Mouse (Mus musculus) spleen, postnatal 14 days (tissue): ENCODE results near the gene Arxes2.
"Not testable (repeated sequence)": the region's sequence is repeated elsewhere in the genome, so short reads cannot be mapped to it uniquely, and the experiment has no call there.

ENCODE experiments used
- DNase-seq, 2 experiments: peaks; one replicate each; pipeline ENCODE4 v3.0.0; 2021 to 2022; ENCODE audit warnings: low spot score in 2 of 2

Arxes2 gene

DNA sequence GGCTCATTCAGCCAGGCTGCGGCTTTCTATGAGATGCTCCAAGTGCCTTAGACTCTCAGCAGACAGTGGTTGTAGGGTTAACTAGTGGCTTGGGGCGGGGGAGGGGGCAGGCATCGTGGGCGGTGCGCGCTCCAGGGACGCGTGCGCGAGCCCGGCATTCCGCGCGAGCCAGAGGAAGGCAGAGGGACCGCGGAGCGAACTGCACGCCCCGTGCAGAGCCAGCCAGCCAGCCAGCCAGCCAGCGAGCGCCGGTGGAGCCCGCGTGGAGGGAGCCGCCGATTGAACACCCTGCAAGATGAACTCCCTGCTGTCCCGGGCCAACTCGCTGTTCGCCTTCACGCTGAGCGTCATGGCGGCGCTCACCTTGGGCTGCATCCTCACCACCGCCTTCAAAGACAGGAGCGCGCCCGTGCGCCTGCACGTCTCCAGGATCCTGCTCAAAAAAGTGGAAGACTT lies at the start of gene Arxes2:
TSS of gene Arxes2 (plus strand) at position 161 of the 456 bp plus-strand sequence.
- DNase-seq, result not testable (repeated sequence)

DNA sequence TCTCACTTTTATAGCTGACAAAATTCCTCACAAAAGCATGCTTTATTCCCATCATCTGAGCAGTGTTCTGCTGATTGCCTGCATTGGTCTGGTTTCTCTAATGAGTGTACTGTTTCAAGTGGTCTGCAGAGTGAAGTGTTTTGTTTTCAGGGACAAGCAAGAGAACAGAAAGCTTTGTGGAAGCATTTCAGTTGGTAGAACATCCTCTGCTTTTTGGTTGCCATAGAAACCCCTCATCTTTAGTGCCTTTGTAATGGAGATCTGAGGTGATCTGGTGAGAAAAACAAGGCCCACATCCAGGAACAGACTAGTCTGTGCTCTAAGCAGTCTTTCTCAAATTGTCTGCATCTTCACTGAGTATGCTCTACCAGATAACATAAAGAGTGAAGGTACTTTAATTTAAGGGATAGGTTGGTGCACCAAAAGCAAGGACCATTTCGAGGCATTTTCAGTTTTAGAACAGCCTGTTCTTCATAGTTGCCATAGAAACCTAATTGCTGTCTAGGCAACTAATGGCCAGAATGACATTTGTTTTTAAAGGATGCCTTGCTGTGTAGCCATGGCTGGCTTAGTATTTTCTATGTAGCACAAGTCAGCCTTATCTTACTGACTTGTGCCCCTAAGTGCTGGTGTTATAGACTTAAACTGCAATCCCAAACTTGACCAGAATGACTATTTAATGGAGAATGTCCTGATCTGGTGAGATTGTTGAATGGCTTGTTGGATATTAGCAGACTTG lies 44.8 kb upstream of the Arxes2 start:
- DNase-seq, result no peak

DNA sequence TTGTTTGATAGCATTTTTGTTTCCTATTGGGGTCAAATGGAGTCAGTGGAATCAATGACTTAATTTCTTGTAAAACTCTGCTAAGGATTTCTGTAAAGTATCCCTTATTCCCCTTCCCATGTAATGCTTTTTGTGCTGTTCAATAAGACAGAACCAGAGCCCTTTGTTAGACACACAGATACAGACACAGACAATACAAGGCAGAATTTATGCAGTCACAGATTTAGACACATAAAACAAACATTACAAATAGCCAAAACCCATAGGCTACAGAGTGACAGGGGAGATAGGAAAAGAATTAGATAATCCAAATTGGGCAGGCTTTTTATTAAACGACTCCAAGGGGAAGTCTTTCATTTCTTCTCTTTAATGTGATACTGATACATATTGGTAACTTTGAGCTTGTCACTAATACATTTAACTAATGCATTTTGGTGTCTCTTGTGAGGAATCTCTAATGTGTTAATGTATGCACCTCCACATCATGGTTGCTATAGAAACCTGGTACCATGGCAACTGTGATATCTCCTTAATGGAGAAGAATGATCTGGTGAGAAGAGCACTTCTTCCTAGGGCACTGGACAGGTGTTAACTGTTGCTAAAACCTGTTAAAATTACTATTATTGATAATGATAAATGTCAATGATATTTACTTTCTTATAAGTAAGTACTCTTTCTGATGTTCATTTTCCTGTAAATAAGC lies 36.5 kb upstream of the Arxes2 start:
- no peak for DNase-seq

DNA sequence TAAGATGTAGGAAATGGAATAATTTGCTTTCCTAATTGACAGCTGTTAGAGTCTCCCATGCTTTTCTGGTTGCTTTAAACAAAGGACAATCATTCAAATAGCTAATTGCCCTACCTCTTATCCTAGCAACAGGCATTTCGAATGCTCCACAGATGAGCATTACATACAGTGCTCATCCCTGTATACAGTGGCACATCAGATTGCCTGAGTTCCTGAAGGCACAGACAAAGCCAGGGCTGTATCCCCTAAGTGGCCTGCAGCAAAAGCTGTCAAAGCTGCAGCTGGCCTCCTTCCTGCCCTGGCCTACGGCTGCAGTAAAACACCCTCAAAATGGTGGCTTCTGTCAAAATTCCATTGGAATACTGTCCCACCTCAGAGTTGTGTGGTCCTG lies 35.9 kb upstream of the Arxes2 start:
- DNase-seq, result no peak

DNA sequence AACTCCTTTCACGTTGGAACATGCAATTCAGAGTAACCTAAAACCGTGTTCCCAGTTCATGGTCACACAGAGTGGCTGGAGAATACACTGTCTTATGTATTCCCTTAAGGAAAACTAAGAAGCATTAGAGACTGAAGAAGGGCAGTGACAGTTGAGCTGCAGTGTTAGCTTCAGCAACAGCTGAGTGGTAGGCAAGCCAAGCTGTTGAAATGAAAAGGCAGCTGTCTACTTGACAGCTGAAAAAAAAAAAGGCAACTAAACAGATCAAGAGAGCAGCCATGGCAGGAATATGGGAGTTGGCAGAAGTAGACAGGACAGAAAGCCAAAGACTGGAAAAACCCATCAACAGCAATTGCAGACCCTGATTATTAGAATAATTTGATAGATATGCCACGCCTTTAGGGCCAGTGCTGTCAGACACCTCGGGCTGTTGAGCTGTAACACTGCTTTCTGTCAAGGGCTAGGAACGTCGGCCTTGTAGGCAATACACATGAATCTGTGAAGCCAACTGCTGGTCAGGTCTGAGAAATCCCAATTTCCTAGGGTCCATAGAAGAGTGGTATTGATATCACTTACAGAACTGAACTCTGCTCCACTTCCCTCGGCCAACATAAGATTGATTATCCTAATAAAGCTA lies 34.9 kb upstream of the Arxes2 start:
- DNase-seq, result no peak

DNA sequence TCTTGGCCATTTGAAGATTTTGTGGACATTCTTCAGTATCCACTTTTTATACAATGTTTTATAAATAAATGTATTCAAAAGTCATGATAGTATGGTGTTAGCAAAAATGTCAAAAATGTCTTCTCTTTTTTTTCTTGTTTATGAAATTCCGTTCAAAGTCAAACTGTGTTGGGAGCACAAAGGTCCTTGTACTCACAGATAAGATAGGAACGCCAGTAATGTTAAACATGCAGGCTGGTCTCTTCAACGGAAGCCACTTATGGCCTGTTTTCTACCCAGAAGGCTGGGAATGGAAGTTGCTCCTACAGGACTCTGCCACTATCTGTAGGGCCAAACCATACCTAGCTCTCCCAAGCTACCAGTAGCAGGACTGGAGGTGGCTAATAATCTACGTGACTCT lies 34.1 kb upstream of the Arxes2 start:
- no peak for DNase-seq

DNA sequence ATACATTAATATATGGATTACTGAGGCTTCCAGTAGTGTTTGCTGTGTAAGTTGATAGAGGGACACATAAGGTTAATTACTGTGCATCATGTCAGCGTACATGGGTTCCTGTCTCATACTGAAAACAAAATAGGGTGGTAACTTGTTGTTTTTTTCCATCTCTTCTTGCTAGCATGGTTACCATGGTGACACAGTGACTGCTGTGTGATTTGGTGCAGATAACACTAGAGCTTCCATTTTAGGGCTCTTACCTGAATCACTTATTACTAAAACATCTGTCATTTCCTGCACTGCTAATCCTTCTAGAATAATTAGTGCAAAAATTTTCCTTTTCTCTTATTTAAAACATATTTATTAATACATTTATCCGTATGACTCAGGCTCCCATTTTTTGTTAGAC lies 31.3 kb upstream of the Arxes2 start:
- DNase-seq, result no peak

DNA sequence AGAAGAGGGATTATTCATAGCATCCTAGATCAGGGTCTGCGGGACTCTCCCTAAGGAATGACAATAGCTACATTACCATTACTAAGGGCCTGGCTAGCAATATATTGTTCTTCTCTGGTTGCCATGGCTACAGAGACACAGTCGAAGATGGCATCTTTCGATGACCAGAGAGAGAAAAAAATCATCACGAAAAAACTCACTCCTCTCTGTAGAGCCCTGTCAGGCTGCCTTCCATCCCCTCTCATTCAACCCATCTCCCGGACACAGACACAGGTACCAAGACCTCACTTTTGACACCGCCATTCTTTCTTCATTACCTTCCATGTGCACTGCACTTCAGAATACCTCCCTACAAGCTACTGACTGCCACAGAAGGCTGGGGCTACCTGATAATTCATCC lies 30.5 kb upstream of the Arxes2 start:
- no peak for DNase-seq

DNA sequence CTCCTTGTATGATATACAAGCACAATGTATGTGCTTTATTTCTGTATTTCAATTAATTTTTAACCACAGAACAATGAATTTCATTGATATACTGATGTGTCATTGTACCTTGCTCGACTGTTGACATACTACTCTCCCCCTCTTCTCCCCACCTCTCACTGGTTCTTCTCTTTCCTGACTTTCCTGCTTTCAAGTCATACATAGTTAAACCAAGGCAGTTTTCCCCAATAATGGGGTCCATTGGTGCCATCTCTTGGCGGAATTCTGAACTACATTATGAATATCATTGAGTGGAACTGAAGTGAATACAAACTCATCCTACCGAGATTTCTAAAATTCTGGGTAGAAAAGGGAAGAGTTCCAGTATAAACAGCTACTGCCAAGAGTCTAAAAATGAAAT lies 30.0 kb upstream of the Arxes2 start:
- DNase-seq, result no peak

DNA sequence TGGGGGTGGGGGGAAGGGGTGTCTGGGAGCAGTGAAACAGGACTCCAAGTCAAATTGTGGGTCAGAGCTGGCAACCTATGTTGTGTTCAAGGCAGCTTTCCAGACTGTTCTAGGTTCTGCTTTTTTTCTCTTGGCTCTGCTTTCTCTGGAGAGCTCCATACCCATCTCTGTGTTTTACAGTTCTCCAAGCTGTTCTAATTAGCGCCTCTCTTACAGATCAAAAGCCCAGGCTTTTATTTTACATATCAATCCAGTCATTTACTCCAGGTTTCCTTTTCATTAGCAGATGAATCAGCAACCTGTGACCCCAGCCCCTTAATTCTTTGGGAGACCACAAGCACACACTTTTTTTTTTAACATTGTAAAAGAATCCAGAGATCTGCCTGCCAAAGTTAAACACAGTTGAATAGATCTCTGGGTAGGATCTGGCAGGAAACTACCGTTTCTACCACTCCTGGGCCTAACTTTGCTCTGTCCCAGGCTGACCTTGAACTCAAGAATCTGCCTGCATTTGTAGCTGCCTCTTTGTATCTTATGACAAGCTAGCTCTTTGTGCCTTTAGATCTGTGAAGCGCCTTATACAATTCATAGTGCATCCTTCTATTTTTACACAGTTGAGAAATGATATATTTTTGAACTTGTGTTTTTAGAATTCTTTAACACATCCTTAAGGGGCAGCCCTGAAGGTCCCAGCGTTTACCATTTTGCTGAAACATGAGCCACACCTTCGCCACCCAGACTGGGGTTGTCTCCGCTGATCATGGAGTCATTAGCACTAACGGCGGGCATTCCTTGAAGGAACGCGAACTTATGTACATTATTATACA lies 19.8 kb upstream of the Arxes2 start:
- no peak for DNase-seq

DNA sequence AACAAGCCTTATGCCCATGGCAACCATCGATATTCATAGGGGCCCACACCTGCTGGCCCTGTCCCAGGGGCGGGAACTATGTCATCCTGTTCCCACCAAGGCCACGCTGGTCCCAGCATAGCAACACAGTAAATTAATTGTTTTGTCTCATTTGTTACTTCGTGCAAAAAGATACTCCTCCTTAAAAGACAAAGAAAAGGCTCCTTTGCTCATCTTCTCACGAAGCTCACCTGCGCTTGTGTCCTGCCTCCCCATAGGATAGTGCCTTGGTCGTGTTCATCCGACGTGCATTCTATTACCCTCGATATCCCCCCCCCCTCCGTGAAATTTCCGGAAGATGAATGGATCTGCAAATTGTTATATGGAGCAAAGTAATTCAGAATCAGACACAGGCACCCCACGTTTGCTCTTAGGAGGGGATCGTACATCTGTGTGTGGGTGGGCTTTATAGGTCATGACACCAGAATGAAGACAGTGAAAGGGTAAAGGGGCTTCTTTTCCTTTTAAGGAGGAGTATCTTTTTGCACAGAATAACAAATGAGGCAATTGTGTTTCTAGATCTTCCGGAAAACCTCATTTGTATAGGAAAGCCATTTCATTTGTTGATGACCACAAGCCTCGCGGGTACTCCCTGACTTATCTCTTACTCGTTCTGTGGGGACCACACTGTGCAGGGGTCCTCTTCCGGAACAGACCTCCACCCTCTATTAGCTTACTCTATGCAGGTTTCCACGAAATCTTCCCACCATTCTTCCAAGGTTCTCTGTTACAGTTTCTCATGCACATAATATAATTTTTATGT lies 19.0 kb upstream of the Arxes2 start:
- DNase-seq, result no peak

DNA sequence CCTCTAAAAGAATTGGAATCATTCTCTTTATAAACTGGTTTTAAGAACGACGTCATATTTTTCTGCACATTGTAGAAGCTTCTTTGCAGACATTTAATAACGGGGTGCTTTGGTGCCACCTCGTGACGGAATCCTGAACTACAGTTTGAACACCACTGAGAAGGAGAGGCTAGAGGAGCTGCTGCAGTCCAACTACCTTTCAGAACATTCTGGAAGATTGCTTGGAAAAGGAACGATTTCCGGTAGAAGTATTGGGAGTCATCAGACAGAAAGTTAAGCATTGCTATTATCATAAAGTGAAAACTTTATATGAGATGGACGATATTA lies 18.4 kb upstream of the Arxes2 start:
- peak; percentile 10 to 43 for DNase-seq

DNA sequence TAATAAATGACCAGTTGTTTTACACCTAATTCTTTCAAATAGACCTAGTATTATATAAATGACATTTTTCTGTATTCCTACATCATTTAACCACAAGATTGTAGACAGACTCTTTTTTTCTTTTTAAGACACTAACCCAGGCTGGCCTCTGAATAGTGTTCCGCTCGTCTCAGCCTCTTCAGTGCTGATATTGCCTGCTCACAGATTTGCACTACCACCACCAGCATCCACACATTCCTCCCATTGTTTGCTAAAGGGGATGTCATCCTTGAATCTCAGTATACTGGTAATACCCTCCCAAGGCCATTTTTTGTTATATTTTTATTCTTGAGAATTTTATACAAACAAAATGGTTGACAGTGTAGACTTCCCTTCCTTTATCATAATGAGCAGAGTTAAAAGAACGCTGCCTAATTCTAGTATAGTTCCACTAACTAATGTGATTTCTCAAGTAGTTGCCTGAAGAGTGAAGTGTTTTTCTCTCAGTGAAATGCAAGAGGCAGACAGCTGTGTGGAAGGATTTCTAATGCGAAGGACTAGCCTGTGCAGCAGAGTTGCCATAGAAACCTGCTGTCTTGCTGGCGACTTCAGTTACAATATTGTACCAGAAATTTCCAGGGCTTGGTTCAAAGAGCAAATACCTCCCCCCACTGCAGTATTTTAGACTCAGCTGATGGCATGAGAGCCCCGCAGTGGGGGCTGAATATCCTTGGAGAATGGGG lies 8.9 kb upstream of the Arxes2 start:
- DNase-seq, result no peak

DNA sequence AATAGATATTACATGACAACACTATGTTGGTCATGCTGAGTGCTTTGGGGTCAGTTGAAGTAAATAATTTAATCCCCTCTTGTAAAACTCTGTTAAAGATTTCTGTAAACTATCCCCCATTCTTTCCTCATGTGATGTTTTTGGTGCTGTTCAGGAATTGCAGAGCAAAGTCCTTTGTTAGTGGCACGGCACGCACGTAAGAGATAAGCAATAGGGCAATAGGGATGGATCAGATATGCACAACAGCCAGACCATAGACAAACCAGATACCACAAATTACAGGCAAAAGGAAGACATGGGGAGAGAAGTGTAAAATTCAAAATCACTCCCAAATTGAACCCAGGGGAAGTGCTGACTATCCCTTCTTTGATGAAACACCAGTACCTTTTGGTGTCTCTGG lies 7.4 kb upstream of the Arxes2 start:
- no peak for DNase-seq

DNA sequence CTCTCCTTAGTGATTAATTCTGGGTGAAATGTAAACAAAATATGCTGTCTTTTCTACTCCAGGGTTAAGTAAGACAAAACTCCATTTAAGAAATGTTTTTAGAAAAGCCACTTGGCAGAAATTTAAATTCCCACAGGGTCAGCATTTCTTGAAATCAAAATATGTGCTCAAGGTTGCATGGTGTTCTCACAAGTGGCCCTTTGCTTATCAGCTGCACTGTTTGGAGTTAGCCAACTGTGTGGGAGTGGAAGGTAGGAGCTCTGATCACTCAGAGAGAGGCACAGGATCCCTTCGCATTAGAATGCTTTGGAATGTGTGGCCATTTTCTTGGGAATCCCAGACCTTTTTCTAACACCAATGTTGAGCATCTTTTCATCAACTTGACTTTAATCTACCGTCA lies 3.0 kb upstream of the Arxes2 start:
- DNase-seq, result no peak

DNA sequence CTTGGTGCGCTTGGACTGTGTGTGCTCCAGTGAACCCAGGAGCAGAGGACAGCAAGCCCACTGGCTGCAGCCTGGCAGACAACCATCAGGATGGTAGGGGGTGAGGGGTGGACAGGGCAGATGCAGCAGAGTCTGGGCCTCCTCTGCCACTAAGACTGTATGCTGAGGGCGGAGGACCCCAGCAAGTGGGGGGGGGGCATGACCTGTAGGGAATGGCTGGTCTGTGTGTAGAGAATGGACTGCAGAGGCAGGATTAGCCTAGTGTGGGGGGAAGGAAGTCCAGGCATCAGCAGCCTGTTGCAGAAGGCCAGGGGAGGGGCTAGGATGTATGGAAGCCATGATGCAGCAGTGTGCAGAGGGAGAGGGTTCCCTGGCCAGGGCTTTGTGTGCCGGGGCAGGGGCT lies 431 bp upstream of the Arxes2 start:
- DNase-seq, result not testable (repeated sequence)

DNA sequence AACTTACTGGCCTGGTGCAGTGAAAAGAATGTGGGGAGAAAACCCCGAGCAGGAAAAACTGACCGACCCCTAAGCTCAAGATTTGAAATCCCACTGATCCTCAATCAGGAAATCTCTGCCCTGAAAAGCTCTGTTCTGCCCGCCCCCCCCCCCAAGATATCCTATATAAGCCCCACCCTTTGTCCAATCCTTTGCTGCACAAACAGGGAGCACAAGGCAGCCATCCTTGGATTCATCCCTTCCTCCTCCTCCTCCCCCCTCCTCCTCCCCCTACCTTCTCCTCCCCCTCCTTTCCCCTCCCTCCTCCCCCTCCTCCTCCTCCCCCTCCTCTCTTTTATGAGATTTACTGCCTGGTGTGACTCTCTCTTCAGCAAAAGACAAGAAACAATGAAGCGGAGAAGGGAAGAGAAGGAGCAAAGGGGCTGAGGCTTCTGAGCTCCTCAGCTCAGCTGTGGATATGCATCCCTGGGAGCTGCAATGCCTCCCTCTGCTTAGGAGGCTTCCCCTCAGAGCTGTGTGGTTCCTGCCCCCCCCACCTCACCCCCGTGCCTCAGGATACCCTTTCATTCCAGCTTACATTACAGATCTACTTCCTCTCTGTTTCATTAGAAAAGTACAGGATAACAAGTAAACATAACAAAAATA lies 13.7 kb downstream of the Arxes2 start:
- no peak for DNase-seq

DNA sequence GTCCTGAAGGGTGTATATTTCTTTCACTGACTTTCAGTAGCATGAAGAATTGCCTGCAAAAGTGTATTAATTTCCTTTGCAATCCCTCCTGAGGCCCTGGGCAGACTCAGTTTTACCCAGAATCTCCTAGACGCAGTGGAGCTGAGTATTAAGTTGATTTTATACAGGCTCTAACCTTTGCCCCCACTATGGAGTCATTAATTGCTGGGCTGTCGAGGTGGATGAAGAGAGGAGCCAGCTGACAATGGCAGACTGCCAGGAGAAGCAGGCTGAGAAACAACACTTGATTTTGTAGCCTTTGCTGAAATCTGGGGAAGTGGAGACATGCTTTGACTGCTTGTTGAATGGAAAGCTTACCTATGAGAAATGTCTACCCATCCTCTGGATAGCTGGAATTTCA lies 20.8 kb downstream of the Arxes2 start:
- no peak for DNase-seq

DNA sequence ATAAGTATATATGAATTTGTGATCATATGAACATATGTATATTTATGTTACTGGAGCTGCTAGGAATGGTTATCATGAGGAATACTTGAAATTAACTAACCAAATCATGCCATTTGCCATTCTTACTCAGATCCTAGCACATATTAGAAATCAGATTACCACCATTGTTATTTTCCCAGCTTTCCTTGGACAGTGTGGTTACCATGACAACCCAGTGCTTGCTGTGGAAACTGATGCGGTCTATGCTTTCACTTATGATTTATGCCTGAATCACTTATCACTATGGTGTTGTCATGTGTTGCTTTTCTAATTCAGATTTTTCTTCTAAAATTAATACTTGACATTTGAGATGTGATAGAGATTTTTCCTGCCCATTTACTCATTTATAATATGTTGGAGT lies 36.7 kb downstream of the Arxes2 start:
- DNase-seq, result no peak
